Mouse (Mus musculus): ENCODE measurements at regions not wholly inside any gene's neighbourhood (a gene's known extent, or its start where the extent isn't known, plus 50 kb on each side); places are given as distances from the start of the nearest gene placed in this dataset.

DNA sequence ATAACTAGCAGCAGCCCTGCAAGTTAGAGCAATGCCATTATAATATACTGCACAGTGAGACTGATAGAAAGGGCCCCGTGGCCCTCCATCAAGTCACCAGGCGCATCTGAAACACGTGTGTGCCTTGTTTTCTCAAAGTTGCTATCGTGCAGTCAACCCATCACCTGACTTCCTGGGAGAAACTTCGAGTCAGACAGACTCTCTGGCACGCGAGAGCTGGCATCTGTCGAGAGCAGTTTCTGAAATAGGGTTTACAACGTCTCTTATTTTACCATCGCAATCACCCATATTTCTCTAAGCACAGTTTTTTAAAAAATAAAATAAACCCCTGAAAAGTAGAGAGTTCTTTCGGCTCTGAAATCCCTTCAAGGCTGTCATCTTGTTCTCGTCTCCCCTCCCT, 169.8 kb downstream of the 3110018I06Rik start:
- no peak for DNase-seq (ENCODE audit: low spot score)

- no peak for DNase-seq (ENCODE audit: low spot score)
These were observed 170.4 kb downstream of the 3110018I06Rik start for GRCm38 (mm10) chr12:107658821-107659220.

DNA sequence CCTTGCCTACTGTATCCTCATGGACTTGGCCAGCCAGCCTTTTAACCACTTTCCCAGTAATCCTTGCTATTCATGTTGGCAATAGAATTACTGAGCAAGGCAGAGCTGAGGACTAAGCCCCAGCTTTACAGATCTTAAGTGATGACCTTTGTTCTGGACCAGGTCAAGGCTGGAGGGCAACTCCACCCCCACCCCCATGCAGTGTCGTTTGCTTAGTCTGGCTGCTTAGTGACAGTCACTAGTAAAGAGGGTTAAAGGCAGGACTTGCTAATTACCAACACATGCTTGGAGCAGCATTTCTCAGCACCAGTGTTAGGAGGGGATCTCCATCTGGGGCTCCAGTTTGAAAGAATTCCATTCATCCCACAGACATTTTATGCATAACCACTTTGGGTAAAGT, 174.2 kb downstream of the 3110018I06Rik start:
- no peak for DNase-seq (ENCODE audit: low spot score)

DNA sequence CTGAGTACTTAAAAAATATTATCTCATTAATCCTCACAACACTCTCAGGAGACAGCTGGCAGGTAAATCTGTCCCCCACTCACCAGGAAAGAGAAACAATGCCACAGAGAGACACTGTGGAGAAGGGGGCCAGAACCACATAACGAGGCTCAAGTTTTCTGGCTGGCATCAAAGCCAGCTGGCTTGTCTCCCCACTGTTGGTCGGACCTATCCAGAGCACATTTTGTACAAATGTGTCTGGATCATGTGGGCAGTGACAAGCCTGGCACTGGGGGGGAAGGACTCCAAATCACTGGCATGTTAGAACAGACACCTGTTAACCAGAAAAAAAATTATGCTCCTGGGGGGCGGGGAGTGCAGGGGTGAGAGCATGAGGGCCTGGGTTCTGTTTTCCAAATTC, 179.4 kb downstream of the 3110018I06Rik start:
- no peak for DNase-seq (ENCODE audit: low spot score)

DNA sequence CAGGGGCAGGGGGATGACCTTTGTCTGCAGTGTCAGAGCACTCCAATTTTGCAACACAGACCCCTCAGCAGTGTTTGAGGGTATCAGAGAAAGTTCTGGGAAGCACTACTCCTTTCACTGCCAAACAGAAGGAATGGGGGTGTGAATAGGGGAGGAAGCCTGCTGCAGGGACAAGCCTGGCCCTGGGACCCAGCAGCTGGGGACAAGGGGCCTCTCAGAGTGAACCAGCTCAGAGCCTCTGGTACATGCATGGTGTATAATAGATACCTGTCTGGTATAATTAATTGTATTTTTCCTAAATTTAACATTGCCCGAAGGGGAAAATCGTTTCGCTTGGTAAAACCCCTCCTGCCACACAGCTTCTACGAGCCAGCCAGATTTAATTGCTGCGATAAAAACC, 180.6 kb downstream of the 3110018I06Rik start:
- DNase-seq (ENCODE audit: low spot score), result no peak

DNA sequence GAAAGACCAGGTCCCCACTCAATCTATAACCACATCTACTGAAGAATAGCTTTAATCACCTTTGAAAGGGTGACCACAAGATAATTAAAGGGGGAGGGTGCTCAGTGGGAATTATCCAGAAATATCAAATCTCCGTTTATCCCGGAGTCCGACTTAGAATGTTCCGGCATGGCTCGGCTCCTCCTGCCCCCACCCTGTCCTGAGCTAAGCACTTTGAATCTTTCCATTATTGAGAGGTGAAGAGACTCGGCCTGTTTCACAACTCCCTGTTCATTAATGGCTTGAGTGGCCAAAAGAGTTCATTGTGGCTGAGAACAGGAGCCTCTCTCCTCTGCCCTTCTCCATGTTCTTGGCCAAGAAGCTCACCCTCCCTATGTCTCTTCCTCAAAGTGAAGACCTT, 181.0 kb downstream of the 3110018I06Rik start:
- peak; percentile 2 for DNase-seq (ENCODE audit: low spot score)

DNA sequence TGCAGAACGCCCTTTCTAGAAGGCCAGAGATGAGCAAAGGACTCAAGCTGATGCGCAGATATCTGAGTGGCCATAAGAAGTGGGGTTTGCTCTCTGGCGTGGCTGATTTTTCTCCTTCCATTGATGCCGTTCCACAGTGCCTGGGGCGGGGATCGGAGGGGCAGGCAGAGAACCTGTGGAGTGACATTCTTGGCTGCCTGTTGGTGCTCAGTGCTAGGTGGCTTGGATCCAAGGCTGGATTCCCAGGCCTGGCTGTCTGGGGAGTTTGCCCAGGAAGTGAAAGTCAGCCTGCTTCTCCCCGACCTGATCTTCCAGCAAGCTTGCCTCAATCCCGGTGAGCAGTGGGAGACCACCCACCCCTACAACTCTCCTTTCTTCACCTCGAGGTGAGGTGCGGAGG, 181.5 kb downstream of the 3110018I06Rik start:
- peak; percentile 41 for DNase-seq (ENCODE audit: low spot score)

- no peak for DNase-seq (ENCODE audit: low spot score)
These were observed 188.6 kb downstream of the 3110018I06Rik start for GRCm38 (mm10) chr12:107677076-107677475.

GRCm38 (mm10) chr12:107687447-107687846, 199.0 kb downstream of the 3110018I06Rik start:
- DNase-seq (ENCODE audit: low spot score), result no peak

DNA sequence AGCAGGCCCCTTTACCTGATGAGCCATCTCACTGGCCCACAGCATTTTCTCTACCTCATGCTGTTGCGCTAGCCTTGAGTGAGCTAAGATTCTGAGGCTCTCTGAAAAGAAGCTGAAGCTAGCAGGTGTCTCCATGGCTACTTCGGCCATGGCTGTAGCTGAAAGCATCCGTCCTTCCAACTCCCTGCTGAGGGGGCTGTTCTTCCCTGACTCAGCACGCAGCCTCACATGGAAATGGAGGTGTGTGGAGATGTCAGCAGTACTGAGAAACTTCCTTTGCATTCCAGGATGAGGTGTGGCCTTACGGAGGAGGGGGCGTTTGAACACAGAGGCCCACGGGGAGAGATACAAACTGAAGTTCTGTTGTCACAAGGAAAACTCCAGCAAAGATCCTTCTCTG, 201.0 kb downstream of the 3110018I06Rik start:
- DNase-seq (ENCODE audit: low spot score), result no peak

- no peak for DNase-seq (ENCODE audit: low spot score)
These were observed 201.6 kb downstream of the 3110018I06Rik start for GRCm38 (mm10) chr12:107690061-107690460.

DNA sequence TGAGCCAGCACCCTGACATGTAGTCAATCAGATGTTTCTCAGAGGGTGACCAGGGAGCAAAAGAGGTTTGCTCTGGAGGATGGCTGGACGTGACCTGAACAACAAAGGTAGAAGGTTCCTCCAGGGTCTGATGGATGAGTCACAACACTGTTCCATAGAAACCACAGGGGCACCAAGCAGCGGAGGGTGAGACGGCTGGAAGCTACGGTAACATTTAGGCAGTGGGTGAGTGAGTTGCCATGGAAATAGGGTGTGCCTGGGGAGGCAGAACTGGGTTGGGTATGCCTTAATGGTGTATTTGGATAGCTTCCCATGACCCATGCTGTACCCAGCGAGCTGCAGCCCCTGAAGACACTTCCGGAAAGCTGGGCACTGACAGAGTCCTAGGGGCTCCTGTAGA, 205.3 kb downstream of the 3110018I06Rik start:
- no peak for DNase-seq (ENCODE audit: low spot score)

- DNase-seq (ENCODE audit: low spot score), result no peak
These were observed 206.6 kb downstream of the 3110018I06Rik start for GRCm38 (mm10) chr12:107695014-107695413.

DNA sequence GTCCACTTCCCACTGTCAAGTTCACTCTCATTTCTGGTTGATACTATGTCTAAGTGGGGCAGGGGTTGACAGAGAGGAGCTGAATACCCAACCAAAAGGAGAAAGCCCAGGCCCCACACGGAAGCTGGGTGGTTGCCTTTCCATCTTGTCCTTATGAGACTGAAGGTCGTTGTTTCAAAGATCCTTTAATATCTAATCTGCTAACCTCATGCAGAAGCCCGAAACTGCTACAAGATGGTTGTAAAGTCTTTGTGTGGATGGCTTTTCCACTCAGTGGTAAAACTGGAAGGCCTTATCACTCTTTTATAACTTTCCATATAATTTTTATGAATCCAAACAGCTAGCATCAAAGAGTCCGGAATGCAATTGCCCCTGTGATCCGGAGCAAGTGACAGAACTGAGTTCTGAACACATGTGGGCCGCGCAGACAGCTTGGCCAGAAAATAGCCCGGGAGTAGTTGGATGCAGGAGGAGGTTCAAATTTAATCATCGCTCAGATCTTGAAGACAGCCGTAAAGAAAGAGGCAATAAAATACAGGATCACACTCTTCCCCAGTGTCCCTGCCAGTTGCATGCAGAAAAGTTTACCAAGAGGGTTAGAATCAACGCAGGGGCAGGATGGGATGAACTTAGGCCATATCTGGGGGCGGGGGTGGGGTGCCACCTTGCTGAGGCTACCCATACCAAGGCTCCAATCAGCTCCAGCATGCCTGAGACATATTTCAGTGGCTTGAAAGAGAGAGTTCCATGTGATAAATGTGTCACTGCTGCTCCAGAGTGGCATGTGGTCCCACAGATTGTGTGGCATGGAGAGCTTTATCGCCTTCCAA, 207.2 kb downstream of the 3110018I06Rik start:
- no peak for DNase-seq (ENCODE audit: low spot score)

GRCm38 (mm10) chr12:107700317-107700716, 211.9 kb downstream of the 3110018I06Rik start:
- DNase-seq (ENCODE audit: low spot score), result no peak

DNA sequence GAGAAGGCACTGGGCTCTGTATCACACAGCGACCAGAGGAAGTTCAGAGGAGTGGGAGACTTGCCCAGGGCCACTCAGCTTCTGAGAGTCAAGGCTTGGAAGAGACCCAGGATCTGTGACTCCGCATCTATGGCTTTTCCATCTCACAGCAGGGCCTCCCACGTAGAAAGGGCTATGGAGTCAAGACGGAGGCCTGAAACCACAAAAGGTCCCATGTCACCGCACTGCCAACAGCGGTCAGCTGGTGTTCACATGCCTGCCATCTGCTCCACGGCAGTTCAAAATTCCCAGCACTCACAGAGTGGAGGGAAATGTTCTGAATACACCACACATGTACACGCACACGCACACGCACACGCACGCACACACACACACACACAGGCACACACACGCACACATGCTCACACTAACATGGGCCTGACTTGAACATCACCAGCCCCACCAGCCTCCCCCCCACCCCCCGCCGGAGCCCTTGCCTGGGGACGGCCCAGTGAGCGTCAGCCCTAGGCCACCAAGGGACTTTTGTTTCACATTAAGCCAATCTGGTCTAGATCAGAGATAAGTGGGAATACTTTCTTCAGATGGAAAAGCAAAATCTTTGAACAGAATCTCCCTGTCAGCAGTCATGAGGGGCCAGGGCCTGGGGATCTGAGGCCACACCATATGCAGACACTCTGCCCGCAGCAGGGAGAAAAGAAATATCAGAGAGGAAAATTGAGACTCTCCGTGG, 212.6 kb downstream of the 3110018I06Rik start:
- no peak for DNase-seq (ENCODE audit: low spot score)

GRCm38 (mm10) chr12:107708812-107709211, 220.4 kb downstream of the 3110018I06Rik start:
- DNase-seq (ENCODE audit: low spot score), result no peak

DNA sequence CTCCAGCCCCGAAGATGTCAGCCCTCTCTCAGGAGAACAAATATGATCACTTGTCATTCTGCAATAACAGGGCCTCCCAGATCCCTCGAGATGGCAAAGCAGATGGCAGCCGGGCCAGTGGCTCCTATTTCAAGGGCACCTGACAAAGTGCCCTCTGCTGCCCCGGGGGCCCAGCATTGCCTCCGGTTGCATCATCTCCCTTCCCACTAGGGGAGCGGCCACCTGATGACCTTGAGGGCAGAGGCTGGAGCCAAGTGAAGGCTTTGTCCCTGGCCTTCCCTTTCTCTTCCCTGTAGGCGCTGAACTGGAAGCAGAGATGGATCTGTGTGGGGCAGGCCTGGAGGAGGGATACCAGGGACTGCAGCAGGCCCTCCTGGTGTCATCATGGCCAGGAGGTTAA, 222.6 kb downstream of the 3110018I06Rik start:
- DNase-seq (ENCODE audit: low spot score), result no peak

DNA sequence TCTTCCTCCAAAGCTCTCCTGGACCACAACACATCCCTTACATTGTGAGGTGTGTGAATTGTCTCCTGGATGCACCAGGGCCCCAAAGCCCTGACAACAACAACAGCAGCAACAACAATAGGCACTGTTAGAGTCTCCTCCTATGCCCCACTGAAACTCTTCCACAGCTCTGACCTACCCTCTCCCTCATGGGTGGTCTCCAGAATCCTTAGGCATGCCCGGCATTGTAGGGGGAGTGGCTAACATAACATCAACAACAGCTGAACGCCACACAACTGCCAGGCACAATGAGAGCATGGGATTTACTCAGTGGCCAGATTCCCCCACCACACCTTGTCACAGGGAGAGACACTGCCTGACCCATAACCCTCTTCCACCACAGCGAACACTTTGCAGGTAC, 223.2 kb downstream of the 3110018I06Rik start:
- no peak for DNase-seq (ENCODE audit: low spot score)

- DNase-seq (ENCODE audit: low spot score), result no peak
These were observed 224.8 kb downstream of the 3110018I06Rik start for GRCm38 (mm10) chr12:107713191-107713590.

DNA sequence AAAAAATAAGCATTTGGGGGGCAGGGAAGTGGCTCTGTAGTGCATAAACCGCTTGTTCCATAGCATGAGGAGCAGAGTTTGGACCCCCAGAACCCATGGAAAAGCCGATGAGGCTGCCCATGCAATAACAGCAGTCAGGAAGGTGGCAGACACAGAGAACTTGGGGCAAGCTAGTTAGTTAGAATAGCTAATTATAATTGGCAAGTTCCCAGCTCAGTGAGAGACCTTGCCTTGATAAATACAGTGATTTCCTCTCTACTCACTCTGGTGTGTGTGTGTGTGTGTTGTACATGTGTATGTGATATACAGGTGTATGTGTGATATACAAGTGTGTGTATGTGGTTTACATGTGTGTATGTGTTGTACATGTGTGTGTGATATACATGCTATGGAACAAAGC, 226.4 kb downstream of the 3110018I06Rik start:
- DNase-seq (ENCODE audit: low spot score), result no peak

- DNase-seq (ENCODE audit: low spot score), result peak; percentile 7
These were observed 227.4 kb downstream of the 3110018I06Rik start for GRCm38 (mm10) chr12:107715871-107716270.

- peak; percentile 4 for DNase-seq (ENCODE audit: low spot score)
These were observed 232.5 kb downstream of the 3110018I06Rik start for GRCm38 (mm10) chr12:107720941-107721340.
